19 mouse cellular contexts compared by ENCODE assay signal in the genomic region with DNA sequence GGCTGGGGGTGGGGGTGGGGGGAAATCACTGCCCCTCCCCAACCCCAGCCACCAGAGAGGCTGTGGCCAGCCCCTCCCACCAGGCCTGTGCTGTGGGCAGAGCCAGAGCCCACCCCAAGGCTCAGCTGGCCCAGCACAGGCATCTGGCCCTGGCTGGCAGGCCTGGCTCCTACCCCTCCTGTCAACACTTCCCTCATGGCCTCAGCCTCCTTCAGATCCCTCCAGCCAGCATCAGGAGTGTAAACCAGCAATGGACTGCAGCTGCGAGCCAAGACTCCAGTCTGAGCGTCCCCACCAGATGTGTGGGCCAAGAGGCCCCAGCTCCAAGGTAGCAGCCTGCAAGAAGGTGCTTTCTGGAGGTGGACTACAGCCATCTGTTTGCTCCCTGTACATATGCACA.
A peak's percentile ranks its signal among the peaks of the same experiment; 100 is the strongest.
DNase-seq lines count a peak whose midpoint lies in the region; ATAC-seq and TF ChIP-seq lines count a peak whose summit lies in the region.
"Had no signal": no experiment of that assay in that cellular context is flagged by ENCODE, and none has a peak within 500 bp of the region (broad histone marks: within the 10 kb centered on the region; RNA-seq: fewer than 3 reads in every experiment).

No protein-coding gene starts in this region.

- no peaks in the 10 kb centered on the region for H3K9me3 ChIP-seq in kidney, embryonic 14.5 days (ENCODE audit: control insufficient read depth, low read length)
- H3K9me3 ChIP-seq in embryonic facial prominence, embryonic 11.5 days (replicated peaks; ENCODE audit: control insufficient read depth, low read length): no peaks in the 10 kb centered on the region
- no peaks in the 10 kb centered on the region for H3K9me3 ChIP-seq in limb, embryonic 11.5 days (ENCODE audit: control insufficient read depth, low read length)
- H3K9me3 ChIP-seq: embryonic facial prominence, embryonic 13.5 days; forebrain, embryonic 15.5 days; megakaryocyte, embryonic 14.5 days had no signal

- intact Hi-C loops in left cerebral cortex, adult 2 months (cut with DNase I): no loop called here

- H3K36me3 ChIP-seq in kidney, embryonic 14.5 days (ENCODE audit: control insufficient read depth, insufficient read depth, low read length): no peaks in the 10 kb centered on the region
- no peaks in the 10 kb centered on the region for H3K36me3 ChIP-seq in embryonic facial prominence, embryonic 11.5 days (replicated peaks; ENCODE audit: control insufficient read depth, insufficient read depth, low read depth, low read length)
- no peaks in the 10 kb centered on the region for H3K36me3 ChIP-seq in limb, embryonic 11.5 days (ENCODE audit: control insufficient read depth, insufficient read depth, low read length)
- H3K36me3 ChIP-seq: embryonic facial prominence, embryonic 13.5 days; forebrain, embryonic 15.5 days had no signal

- H3K4me1 ChIP-seq in kidney, embryonic 14.5 days (ENCODE audit: control insufficient read depth, insufficient read depth, low read length): no peaks in the 10 kb centered on the region
- H3K4me1 ChIP-seq in embryonic facial prominence, embryonic 11.5 days (ENCODE audit: control insufficient read depth, insufficient read depth, low read length): no peaks in the 10 kb centered on the region; the same call in 1 of the 2 replicates
- H3K4me1 ChIP-seq in limb, embryonic 11.5 days (ENCODE audit: control insufficient read depth, insufficient read depth, low read length): peaks cover 5% of the 10 kb centered on the region; the same call in 1 of the 2 replicates
- H3K4me1 ChIP-seq: megakaryocyte, embryonic 14.5 days had no signal

- no peak overlapping the region for H3K4me2 ChIP-seq in kidney, embryonic 14.5 days (replicated peaks; ENCODE audit: low read depth, low read length)
- no peak overlapping the region for H3K4me2 ChIP-seq in embryonic facial prominence, embryonic 11.5 days (ENCODE audit: low read depth, low read length)
- no peak overlapping the region for H3K4me2 ChIP-seq in limb, embryonic 11.5 days (ENCODE audit: low read depth, severe bottlenecking)
- H3K4me2 ChIP-seq: embryonic facial prominence, embryonic 13.5 days; forebrain, embryonic 15.5 days; liver, embryonic 11.5 days had no signal

- no peak for TF ChIP-seq CTCF in left cerebral cortex, adult 2 months (IDR thresholded peaks at IDR 0.05)

- DNase-seq in kidney, adult 18-20 months: no peak
- peak; percentile 65 for DNase-seq in MN1 (ENCODE audit: low spot score)
- peak; percentile 28 for DNase-seq in embryonic facial prominence, embryonic 11.5 days (ENCODE audit: low spot score)
- DNase-seq in limb, embryonic 11.5 days (ENCODE audit: low spot score): peak; percentile 76
- no peak for DNase-seq in liver
- no peak for DNase-seq in left cerebral cortex, adult 2 months (ENCODE audit: extremely low spot score in 1 of 2, low spot score in 2 of 2)
- no peak for DNase-seq in embryo, embryonic 9.5 days (ENCODE audit: extremely low spot score)
- DNase-seq: adrenal gland, adult 2 months; cerebellum, adult 9-11 months; gastrocnemius, postnatal 36 days; kidney, postnatal 14 days; spleen, adult 18-20 months had no signal

- no peak overlapping the region for H3K9ac ChIP-seq in kidney, embryonic 14.5 days (ENCODE audit: low read depth, low read length)
- H3K9ac ChIP-seq in embryonic facial prominence, embryonic 11.5 days (replicated peaks; ENCODE audit: low read length): no peak overlapping the region
- no peak overlapping the region for H3K9ac ChIP-seq in limb, embryonic 11.5 days (ENCODE audit: low read length)
- H3K9ac ChIP-seq: embryonic facial prominence, embryonic 13.5 days; forebrain, embryonic 15.5 days had no signal

- WGBS in kidney, embryonic 14.5 days: 54% methylated on average over 2 of the region's 2 CpGs
- 65% methylated on average over 2 of the region's 2 CpGs for WGBS in embryonic facial prominence, embryonic 11.5 days
- WGBS in limb, embryonic 11.5 days: 28% methylated on average over 2 of the region's 2 CpGs

- 0 out of 2 replicates have a peak, but pooled peaks have one; percentile 41 for ATAC-seq in kidney, embryonic 14.5 days (ENCODE audit: low FRiP score, low TSS enrichment)
- ATAC-seq in embryonic facial prominence, embryonic 11.5 days (replicated peaks; ENCODE audit: insufficient number of reproducible peaks, low FRiP score, low TSS enrichment, low read depth): no peak
- ATAC-seq in limb, embryonic 11.5 days (ENCODE audit: insufficient number of reproducible peaks, low FRiP score, low TSS enrichment, low read depth): peak; percentile 88
- ATAC-seq: forebrain, embryonic 15.5 days; hindbrain, postnatal 0 days; Patski had no signal

- H3K27ac ChIP-seq in kidney, embryonic 14.5 days (ENCODE audit: low read depth, low read length): no peak overlapping the region
- no peak overlapping the region for H3K27ac ChIP-seq in embryonic facial prominence, embryonic 11.5 days (replicated peaks; ENCODE audit: low read depth, low read length)
- H3K27ac ChIP-seq in limb, embryonic 11.5 days (replicated peaks; ENCODE audit: low read depth, low read length): peak overlapping the region; percentile 70
- no peak overlapping the region for H3K27ac ChIP-seq in left cerebral cortex, adult 2 months
- H3K27ac ChIP-seq: embryonic facial prominence, embryonic 13.5 days; forebrain, embryonic 15.5 days; hindbrain, postnatal 0 days had no signal

- no peaks in the 10 kb centered on the region for H3K27me3 ChIP-seq in kidney, embryonic 14.5 days (ENCODE audit: control insufficient read depth, insufficient read depth, low read length)
- no peaks in the 10 kb centered on the region for H3K27me3 ChIP-seq in embryonic facial prominence, embryonic 11.5 days (ENCODE audit: control insufficient read depth, insufficient read depth, low read length)
- H3K27me3 ChIP-seq in limb, embryonic 11.5 days (ENCODE audit: control insufficient read depth, insufficient read depth, low read length): no peaks in the 10 kb centered on the region
- H3K27me3 ChIP-seq: embryonic facial prominence, embryonic 13.5 days; forebrain, embryonic 15.5 days; Patski had no signal

- no peak overlapping the region for H3K4me3 ChIP-seq in kidney, embryonic 14.5 days (ENCODE audit: low read length)
- H3K4me3 ChIP-seq in embryonic facial prominence, embryonic 11.5 days (ENCODE audit: low read depth, low read length): no peak overlapping the region
- no peak overlapping the region for H3K4me3 ChIP-seq in limb, embryonic 11.5 days (ENCODE audit: low read depth, low read length)
- H3K4me3 ChIP-seq in left cerebral cortex, adult 2 months: no peak overlapping the region
- H3K4me3 ChIP-seq: embryonic facial prominence, embryonic 13.5 days; forebrain, embryonic 15.5 days; megakaryocyte, embryonic 14.5 days had no signal

Comparison
In these comparisons a context has a peak if more than half of its experiments do, and no peak if none do; other contexts are left out.
1. DNase-seq: peak in MN1 (single experiment), embryonic facial prominence, embryonic 11.5 days (single experiment) and limb, embryonic 11.5 days (single experiment); none in kidney, adult 18-20 months (single experiment), liver (single experiment), left cerebral cortex, adult 2 months (0 of 2) and embryo, embryonic 9.5 days (single experiment).